Mouse (Mus musculus) midbrain, embryonic 13.5 days (tissue): ENCODE measurements around the gene Ndufv1. TPM values are rescaled to one million over a fixed set of nuclear protein-coding genes. Genes with fewer than 3 reads are reported as not detected.
"Not testable (repeated sequence)": the region's sequence is repeated elsewhere in the genome, so short reads cannot be mapped to it uniquely, and the experiment has no call there.

ENCODE experiments used
- ATAC-seq: fragments of 200-750 bp; cut with Nextera tagmentation; 2 replicates; pipeline ENCODE4 v1.8.0; 2017; ENCODE audit warnings: mild to moderate bottlenecking, moderate TSS enrichment, moderate library complexity
- H3K27ac ChIP-seq: fragments of 300-500 bp; sonication (generic); 2 replicates; pipeline ENCODE4 v1.5.1; 2015; ENCODE audit warnings: inconsistent platforms, mild to moderate bottlenecking, moderate library complexity
- H3K27me3 ChIP-seq: fragments of 300-500 bp; sonication (generic); 2 replicates; pipeline ENCODE4 v1.6.1; 2015; ENCODE audit warnings: mild to moderate bottlenecking, inconsistent platforms
- H3K36me3 ChIP-seq: fragments of 300-500 bp; sonication (generic); 2 replicates; pipeline ENCODE4 v1.6.1; 2015; ENCODE audit warnings: mild to moderate bottlenecking, inconsistent platforms
- H3K4me1 ChIP-seq: fragments of 300-500 bp; sonication (generic); replicated peaks from 2 replicates; pipeline ENCODE4 v1.6.1; 2015; ENCODE audit warnings: inconsistent platforms
- H3K4me2 ChIP-seq: fragments of 300-500 bp; sonication (generic); replicated peaks from 2 replicates; pipeline ENCODE4 v1.6.1; 2015; ENCODE audit warnings: moderate library complexity, mild to moderate bottlenecking, inconsistent platforms
- H3K4me3 ChIP-seq: fragments of 300-500 bp; sonication (generic); replicated peaks from 2 replicates; pipeline ENCODE4 v1.5.1; 2015; ENCODE audit warnings: mild to moderate bottlenecking, inconsistent platforms
- H3K9ac ChIP-seq: fragments of 300-500 bp; sonication (generic); replicated peaks from 2 replicates; pipeline ENCODE4 v1.6.1; 2015; ENCODE audit warnings: mild to moderate bottlenecking, inconsistent platforms
- H3K9me3 ChIP-seq: fragments of 300-500 bp; sonication (generic); 2 replicates; pipeline ENCODE4 v1.6.1; 2016; ENCODE audit warnings: mild to moderate bottlenecking, inconsistent platforms
- WGBS: fragments of 180-500 bp; shearing (Covaris S2); methylation state at CpG from one replicate; pipeline ENCODE4 v1.1.7; 2015; 5-methylcytosine and 5-hydroxymethylcytosine counted together
- polyA plus RNA-seq: library from polyadenylated mRNA; unstranded; fragments of >200 nt; fragmentation: Nextera tagmentation; extraction: Ambion mirVana; gene quantifications from 2 replicates; pipeline ENCODE4 v1.2.1, GENCODE M21; 2015

The Ndufv1 gene
- polyA plus RNA-seq, 1 experiment from 2014 or later = 203 TPM

- no peaks in the 10 kb centered on the region for H3K27me3 ChIP-seq
- no peak overlapping the region for H3K4me2 ChIP-seq
- no peak for ATAC-seq
- H3K4me3 ChIP-seq = no peak overlapping the region
- H3K36me3 ChIP-seq = no peaks in the 10 kb centered on the region
- no peak overlapping the region for H3K27ac ChIP-seq
- no peak overlapping the region for H3K9ac ChIP-seq
- H3K4me1 ChIP-seq = peaks cover 13% of the 10 kb centered on the region
- 12% methylated on average over 8 of the region's 8 CpGs for WGBS
- H3K9me3 ChIP-seq = peaks cover 3% of the 10 kb centered on the region; the same call in 1 of the 2 replicates
These were observed 27.3 kb downstream of the Ndufv1 start for GRCm38 (mm10) chr19:3985261-3985681.

- no peaks in the 10 kb centered on the region for H3K36me3 ChIP-seq
- 26% methylated on average over 9 of the region's 9 CpGs for WGBS
- H3K4me2 ChIP-seq = no peak overlapping the region
- H3K9ac ChIP-seq = no peak overlapping the region
- ATAC-seq = no peak
- H3K4me1 ChIP-seq = peaks cover 15% of the 10 kb centered on the region
- 0 out of 2 replicates have a peak, but pooled peaks cover under 1% of the 10 kb centered on the region for H3K9me3 ChIP-seq
- H3K4me3 ChIP-seq = no peak overlapping the region
- no peak overlapping the region for H3K27ac ChIP-seq
- no peaks in the 10 kb centered on the region for H3K27me3 ChIP-seq
These were observed 28.9 kb downstream of the Ndufv1 start for GRCm38 (mm10) chr19:3983527-3984200.

GRCm38 (mm10) chr19:3980917-3981316, 31.7 kb downstream of the Ndufv1 start:
- Histone ChIP-seq H3K4me1 (peaks cover 15% of the 10 kb centered on the region), H3K27ac (no peak overlapping the region), H3K27me3 (no peaks in the 10 kb centered on the region), H3K9me3 (no peaks in the 10 kb centered on the region), H3K4me3 (no peak overlapping the region), H3K9ac (no peak overlapping the region), H3K36me3 (no peaks in the 10 kb centered on the region), H3K4me2 (no peak overlapping the region)
- ATAC-seq = no peak
- 80% methylated on average over 9 of the region's 9 CpGs for WGBS

- Histone ChIP-seq H3K36me3 (no peaks in the 10 kb centered on the region), H3K27ac (no peak overlapping the region), H3K27me3 (no peaks in the 10 kb centered on the region), H3K4me3 (no peak overlapping the region), H3K4me1 (peaks cover 11% of the 10 kb centered on the region), H3K9ac (no peak overlapping the region), H3K9me3 (no peaks in the 10 kb centered on the region), H3K4me2 (no peak overlapping the region)
- 17% methylated on average over 4 of the region's 4 CpGs for WGBS
- ATAC-seq = peak; percentile 79
These were observed 32.3 kb downstream of the Ndufv1 start for GRCm38 (mm10) chr19:3980309-3980708.

- no peak overlapping the region for H3K4me3 ChIP-seq
- H3K9ac ChIP-seq = no peak overlapping the region
- no peaks in the 10 kb centered on the region for H3K36me3 ChIP-seq
- no peak for ATAC-seq
- 0 out of 2 replicates have a peak, but pooled peaks cover 3% of the 10 kb centered on the region for H3K4me1 ChIP-seq
- H3K27ac ChIP-seq = no peak overlapping the region
- H3K4me2 ChIP-seq = no peak overlapping the region
- H3K9me3 ChIP-seq = no peaks in the 10 kb centered on the region
- 76% methylated on average over 2 of the region's 2 CpGs for WGBS
- no peaks in the 10 kb centered on the region for H3K27me3 ChIP-seq
These were observed 36.7 kb downstream of the Ndufv1 start for GRCm38 (mm10) chr19:3975866-3976265.

- not testable (repeated sequence) for ATAC-seq, H3K27me3 ChIP-seq
These were observed 38.0 kb downstream of the Ndufv1 start for GRCm38 (mm10) chr19:3974608-3975007.

GRCm38 (mm10) chr19:3972229-3972628, 40.4 kb downstream of the Ndufv1 start, which contains the start of gene Aldh3b2:
Aldh3b2 (plus strand) TSS chr19:3972328.
- WGBS = 57% methylated on average over 9 of the region's 9 CpGs
- Histone ChIP-seq H3K9me3 (no peaks in the 10 kb centered on the region), H3K36me3 (no peaks in the 10 kb centered on the region), H3K27me3 (no peaks in the 10 kb centered on the region), H3K4me1 (no peaks in the 10 kb centered on the region), H3K9ac (no peak within 1 kb of the TSS), H3K4me2 (no peak within 1 kb of the TSS), H3K27ac (no peak within 1 kb of the TSS), H3K4me3 (no peak within 1 kb of the TSS)
- ATAC-seq = no peak

More at GRCm38 (mm10) chr19:3974608-3975007, 38.0 kb downstream of the Ndufv1 start:
- not testable (repeated sequence) for H3K9ac ChIP-seq, H3K4me3 ChIP-seq, H3K4me1 ChIP-seq, H3K27ac ChIP-seq, H3K4me2 ChIP-seq, H3K9me3 ChIP-seq, H3K36me3 ChIP-seq
- WGBS = 77% methylated on average over 6 of the region's 6 CpGs

- no peaks in the 10 kb centered on the region for H3K36me3 ChIP-seq
- no peak overlapping the region for H3K27ac ChIP-seq
- H3K4me1 ChIP-seq = no peaks in the 10 kb centered on the region
- H3K4me2 ChIP-seq = no peak overlapping the region
- 63% methylated on average over 3 of the region's 3 CpGs for WGBS
- no peak for ATAC-seq
- H3K4me3 ChIP-seq = no peak overlapping the region
- no peaks in the 10 kb centered on the region for H3K27me3 ChIP-seq
- no peak overlapping the region for H3K9ac ChIP-seq
- no peaks in the 10 kb centered on the region for H3K9me3 ChIP-seq
These were observed 45.3 kb downstream of the Ndufv1 start for GRCm38 (mm10) chr19:3967258-3967657.

- no peak overlapping the region for H3K27ac ChIP-seq
- no peak for ATAC-seq
- H3K27me3 ChIP-seq = no peaks in the 10 kb centered on the region
- no peak overlapping the region for H3K4me3 ChIP-seq
- no peak overlapping the region for H3K4me2 ChIP-seq
- no peaks in the 10 kb centered on the region for H3K4me1 ChIP-seq
- H3K9ac ChIP-seq = no peak overlapping the region
- 72% methylated on average over 11 of the region's 11 CpGs for WGBS
- no peaks in the 10 kb centered on the region for H3K9me3 ChIP-seq
- no peaks in the 10 kb centered on the region for H3K36me3 ChIP-seq
These were observed 46.1 kb downstream of the Ndufv1 start for GRCm38 (mm10) chr19:3966330-3967075.

- H3K9me3 ChIP-seq = no peaks in the 10 kb centered on the region
- H3K27ac ChIP-seq = no peak overlapping the region
- no peaks in the 10 kb centered on the region for H3K27me3 ChIP-seq
- H3K4me1 ChIP-seq = no peaks in the 10 kb centered on the region
- H3K9ac ChIP-seq = no peak overlapping the region
- no peak overlapping the region for H3K4me2 ChIP-seq
- H3K4me3 ChIP-seq = no peak overlapping the region
- H3K36me3 ChIP-seq = no peaks in the 10 kb centered on the region
- no peak for ATAC-seq
- whole genome bisulfite sequencing = 76% methylated on average over 4 of the region's 4 CpGs
These were observed 48.6 kb downstream of the Ndufv1 start for GRCm38 (mm10) chr19:3964030-3964429.

GRCm38 (mm10) chr19:3962469-3962868, 50.1 kb downstream of the Ndufv1 start:
- Histone ChIP-seq H3K4me2 (no peak overlapping the region), H3K27me3 (no peaks in the 10 kb centered on the region), H3K9ac (no peak overlapping the region), H3K36me3 (no peaks in the 10 kb centered on the region), H3K4me1 (no peaks in the 10 kb centered on the region), H3K27ac (no peak overlapping the region), H3K4me3 (no peak overlapping the region), H3K9me3 (no peaks in the 10 kb centered on the region)
- WGBS = 17% methylated on average over 2 of the region's 2 CpGs
- no peak for ATAC-seq

GRCm38 (mm10) chr19:3961805-3962204, 50.8 kb downstream of the Ndufv1 start:
- not testable (repeated sequence) for ATAC-seq, H3K27me3 ChIP-seq, H3K36me3 ChIP-seq, H3K4me3 ChIP-seq, H3K9me3 ChIP-seq, H3K4me2 ChIP-seq, H3K4me1 ChIP-seq, H3K27ac ChIP-seq, H3K9ac ChIP-seq
- WGBS = 85% methylated on average over 6 of the region's 6 CpGs
